Mouse (Mus musculus) kidney, postnatal 25 days (tissue): Measurements from ENCODE around the gene Glg1.

Source experiments
- DNase-seq, 2 experiments: peaks; one replicate each; pipeline ENCODE4 v3.0.0; 2021; ENCODE audit warnings: mixed read lengths in 2 of 2

The Glg1 gene

GRCm38 (mm10) chr8:111142521-111142920 is 116.5 kb downstream of the Glg1 start:
- DNase-seq = no peak

- no peak for DNase-seq
Observed at GRCm38 (mm10) chr8:111130756-111131155, 128.3 kb downstream of the Glg1 start.

- DNase-seq = no peak
Observed at GRCm38 (mm10) chr8:111119481-111119880, 139.5 kb downstream of the Glg1 start.

- DNase-seq = no peak
Observed at GRCm38 (mm10) chr8:111114891-111115290, 144.1 kb downstream of the Glg1 start.
